Mouse (Mus musculus): ENCODE data around the gene Ankef1.

Gene Ankef1

GRCm38 (mm10) chr2:136600651-136601170, 99.0 kb downstream of the Ankef1 start:
- no peak for DNase-seq (ENCODE audit: low spot score)

- peak; percentile 24 for DNase-seq (ENCODE audit: low spot score)
These were observed 99.5 kb downstream of the Ankef1 start for GRCm38 (mm10) chr2:136601206-136601605.
